In the genomic region with DNA sequence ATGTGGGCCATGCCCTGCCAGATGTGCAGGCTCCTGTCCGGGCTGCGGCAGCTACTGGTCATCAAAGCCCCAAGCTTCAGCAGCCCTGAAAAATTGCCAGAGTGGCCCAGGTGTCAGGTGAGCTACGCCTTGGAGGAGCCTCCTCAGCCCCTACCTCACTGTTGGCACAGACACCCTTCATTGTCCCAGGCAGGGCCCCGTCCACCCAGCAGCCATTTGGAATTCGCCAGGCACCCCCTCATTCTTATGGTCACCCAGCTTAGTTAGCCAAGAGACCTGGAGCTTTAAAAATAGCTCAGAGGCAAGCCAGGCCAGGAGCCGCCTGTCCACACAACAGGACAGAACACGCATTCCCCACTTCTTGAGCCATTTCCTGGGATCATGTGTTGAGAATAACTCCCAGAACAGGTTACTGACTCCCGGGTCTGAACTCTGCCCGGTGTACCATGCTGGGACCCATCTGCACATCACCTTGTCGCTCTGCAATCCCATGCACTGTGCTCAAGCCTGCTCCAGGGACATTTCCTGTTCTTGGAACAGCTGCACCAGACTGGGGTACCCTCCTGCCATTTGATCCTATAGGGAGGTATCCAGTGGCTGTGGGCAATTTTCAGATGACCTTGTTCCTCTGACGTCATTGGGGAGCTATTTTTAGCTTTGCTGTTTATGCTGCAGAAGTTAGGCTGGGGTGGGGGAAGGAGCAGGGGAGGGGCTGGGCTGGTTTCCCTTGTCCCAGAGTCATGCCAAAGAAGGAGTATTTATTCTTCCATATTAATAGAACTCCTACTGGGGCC, we compare ENCODE assay signal across 13 mouse cellular contexts. TPM values are rescaled to one million over a fixed set of nuclear protein-coding genes. Genes with fewer than 3 reads are reported as not detected.
DNase-seq lines count a peak whose midpoint lies in the region; ATAC-seq lines count a peak whose summit lies in the region.
"Had no signal": no experiment of that assay in that cellular context is flagged by ENCODE, and none has a peak within 500 bp of the region (broad histone marks: within the 10 kb centered on the region; RNA-seq: fewer than 3 reads in every experiment).

No protein-coding gene starts in this region.

- no peaks in the 10 kb centered on the region for H3K9me3 ChIP-seq in embryonic facial prominence, embryonic 10.5 days
- H3K9me3 ChIP-seq: forebrain, embryonic 10.5 days; hindbrain, embryonic 10.5 days; neural tube, embryonic 15.5 days had no signal

- peaks cover 70% of the 10 kb centered on the region for H3K4me1 ChIP-seq in embryonic facial prominence, embryonic 10.5 days

- H3K36me3 ChIP-seq in embryonic facial prominence, embryonic 10.5 days (replicated peaks), result no peaks in the 10 kb centered on the region
- H3K36me3 ChIP-seq: forebrain, embryonic 10.5 days; hindbrain, embryonic 10.5 days; neural tube, embryonic 15.5 days had no signal

- no peak for ATAC-seq in inflammation-experienced regulatory T-cells, adult 6 months

- DNase-seq in heart, adult 11 months, result peak; percentile 94
- no peak for DNase-seq in heart, postnatal 25 days (ENCODE audit: low spot score)
- peak; percentile 64 for DNase-seq in 3134 (ENCODE audit: extremely low read depth, insufficient read length, low spot score)
- DNase-seq in embryonic facial prominence, embryonic 10.5 days (ENCODE audit: low spot score), result peak; percentile 62
- DNase-seq in hindlimb bud, embryonic 11.5 days (ENCODE audit: extremely low spot score, low read depth, low spot score), result peak; percentile 24
- no peak for DNase-seq in ovary, postnatal 36 days (ENCODE audit: low spot score)
- no peak for DNase-seq in cerebellum, adult 11-12 months

- peaks cover 10% of the 10 kb centered on the region for H3K27me3 ChIP-seq in embryonic facial prominence, embryonic 10.5 days (replicated peaks; ENCODE audit: low read depth, poor library complexity, severe bottlenecking)

- intact Hi-C loops in heart, postnatal 25 days (cut with DNase I), result no loop called here

- peak overlapping the region; percentile 69 for H3K27ac ChIP-seq in embryonic facial prominence, embryonic 10.5 days (replicated peaks)
- H3K27ac ChIP-seq: forebrain, embryonic 10.5 days; hindbrain, embryonic 10.5 days; neural tube, embryonic 15.5 days had no signal

- 53% methylated on average over 11 of the region's 11 CpGs for WGBS in embryonic facial prominence, embryonic 10.5 days

- no peak overlapping the region for H3K4me3 ChIP-seq in embryonic facial prominence, embryonic 10.5 days
- H3K4me3 ChIP-seq: forebrain, embryonic 10.5 days; hindbrain, embryonic 10.5 days; neural tube, embryonic 15.5 days had no signal

RNA-seq across cellular contexts. Expression of a gene that starts 5.9 kb away (rescaled TPM):
- total RNA-seq in heart, postnatal 25 days (2021), result under 1 TPM in 1 of 2 experiments, not detected in 1; 0.13 TPM
- 0.05 TPM in 1 of 2 replicates, not detected in the other for polyA plus RNA-seq in embryonic facial prominence, embryonic 10.5 days (2016; fragmentation: Nextera tagmentation; extraction: Ambion mirVana)
- not detected for polyA plus RNA-seq in inflammation-experienced regulatory T-cells, adult 6 months (2017; shearing (Covaris generic))
- polyA plus RNA-seq: brain, embryonic 14.5 days; liver, adult 2 months had no signal

RNA-seq across cellular contexts. Expression of a gene that starts 27.8 kb away (rescaled TPM):
- 1 to 10 TPM; 3.7 TPM for total RNA-seq in heart, postnatal 25 days (2021)
- 0.45 and 0.72 TPM in 2 replicates for polyA plus RNA-seq in embryonic facial prominence, embryonic 10.5 days (2016; fragmentation: Nextera tagmentation; extraction: Ambion mirVana)
- polyA plus RNA-seq in inflammation-experienced regulatory T-cells, adult 6 months (2017; shearing (Covaris generic)), result not detected
- total RNA-seq: liver, adult 2 months had no signal

RNA-seq across cellular contexts. Expression of a gene that starts 46.3 kb away (rescaled TPM):
- under 1 TPM in 1 of 2 experiments, not detected in 1; 0.20 TPM for total RNA-seq in heart, postnatal 25 days (2021)
- polyA plus RNA-seq in embryonic facial prominence, embryonic 10.5 days (2016; fragmentation: Nextera tagmentation; extraction: Ambion mirVana), result 0.34 and 0.95 TPM in 2 replicates
- not detected for polyA plus RNA-seq in inflammation-experienced regulatory T-cells, adult 6 months (2017; shearing (Covaris generic))
- total RNA-seq: liver, adult 2 months had no signal
- polyA plus RNA-seq: liver, adult 2 months had no signal

RNA-seq across cellular contexts. Expression of a gene that starts 57.1 kb away (rescaled TPM):
- not detected for total RNA-seq in heart, postnatal 25 days (2021)
- polyA plus RNA-seq in embryonic facial prominence, embryonic 10.5 days (2016; fragmentation: Nextera tagmentation; extraction: Ambion mirVana), result 1.3 and 1.8 TPM in 2 replicates
- polyA plus RNA-seq in inflammation-experienced regulatory T-cells, adult 6 months (2017; shearing (Covaris generic)), result 1 to 10 TPM in 2 of 3 experiments, under 1 TPM in 1; 0.92 to 1.6 (median 1.0) TPM
- total RNA-seq: liver, adult 2 months had no signal

RNA-seq across cellular contexts. Expression of a gene that starts 57.5 kb away (rescaled TPM):
- 1 to 10 TPM; 1.5 to 1.6 TPM for total RNA-seq in heart, postnatal 25 days (2021)
- polyA plus RNA-seq in embryonic facial prominence, embryonic 10.5 days (2016; fragmentation: Nextera tagmentation; extraction: Ambion mirVana), result 144 and 151 TPM in 2 replicates
- 10 to 100 TPM in 1 of 3 experiments, 1 to 10 TPM in 2; 5.3 to 56.1 (median 5.7) TPM for polyA plus RNA-seq in inflammation-experienced regulatory T-cells, adult 6 months (2017; shearing (Covaris generic))

Comparison
In these comparisons a context has a peak if more than half of its experiments do, and no peak if none do; other contexts are left out.
1. DNase-seq: peak in heart, adult 11 months (single experiment), 3134 (single experiment), embryonic facial prominence, embryonic 10.5 days (single experiment) and hindlimb bud, embryonic 11.5 days (single experiment); none in heart, postnatal 25 days (single experiment), ovary, postnatal 36 days (single experiment) and cerebellum, adult 11-12 months (single experiment).